Mouse (Mus musculus) kidney, adult 2 months (tissue): ENCODE data around the gene Fam214a.

Source experiments
- CTCF ChIP-seq: fragments of 200-500 bp; conservative IDR thresholded peaks from 2 replicates; pipeline ENCODE4 v1.5.1; 2011; ENCODE audit warnings: low read depth, mild to moderate bottlenecking, control low read depth, low read length, moderate library complexity, mixed read lengths; ENCODE audit not compliant: insufficient read depth, insufficient read length
- POLR2A ChIP-seq: fragments of 200-500 bp; IDR thresholded peaks from one replicate; pipeline ENCODE4 v1.6.1; 2011; ENCODE audit warnings: low read depth, low read length, control low read depth

DNA sequence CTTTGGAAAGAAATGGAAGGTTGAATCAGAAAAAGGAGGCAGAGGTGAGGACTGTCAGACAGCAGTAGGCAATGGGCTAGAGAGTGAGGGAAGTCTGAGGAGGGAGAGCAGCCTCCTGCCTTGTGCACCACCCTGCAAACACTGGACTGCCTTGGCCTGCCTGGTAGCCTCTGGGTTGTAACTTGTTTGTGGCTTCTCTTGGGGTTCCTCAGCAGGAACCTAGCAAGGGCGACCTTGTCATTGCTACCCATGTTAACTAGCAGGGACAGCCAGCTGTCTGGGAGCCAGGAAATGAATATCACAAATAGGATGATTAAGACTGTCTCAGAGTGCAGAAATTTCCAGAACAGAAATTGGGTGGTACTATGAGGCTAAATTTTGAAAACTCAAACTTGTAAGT is 27.2 kb downstream of the Fam214a start:
- TF ChIP-seq CTCF (no peak), POLR2A (no peak)
